Mouse (Mus musculus) large intestine, adult 2 months (tissue): ENCODE measurements around the gene Fam78a. TPM values are rescaled to one million over a fixed set of nuclear protein-coding genes. Genes with fewer than 3 reads are reported as not detected.

ENCODE experiments used
- DNase-seq: peaks from one replicate; pipeline ENCODE4 v3.0.0-alpha.2; 2012; ENCODE audit warnings: low read depth, low spot score
- WGBS: fragments of 180-500 bp; shearing (Covaris S2); methylation state at CpG from one replicate; pipeline ENCODE4 v1.1.7; 2018; 5-methylcytosine and 5-hydroxymethylcytosine counted together
- polyA plus RNA-seq: library from polyadenylated mRNA; depleted of rRNA; stranded (reverse); fragments of >200 nt; gene quantifications from 2 replicates; pipeline ENCODE4 v1.2.3, GENCODE M21; 2012

The Fam78a gene
- polyA plus RNA-seq, 1 experiment: 9.8 TPM

DNA sequence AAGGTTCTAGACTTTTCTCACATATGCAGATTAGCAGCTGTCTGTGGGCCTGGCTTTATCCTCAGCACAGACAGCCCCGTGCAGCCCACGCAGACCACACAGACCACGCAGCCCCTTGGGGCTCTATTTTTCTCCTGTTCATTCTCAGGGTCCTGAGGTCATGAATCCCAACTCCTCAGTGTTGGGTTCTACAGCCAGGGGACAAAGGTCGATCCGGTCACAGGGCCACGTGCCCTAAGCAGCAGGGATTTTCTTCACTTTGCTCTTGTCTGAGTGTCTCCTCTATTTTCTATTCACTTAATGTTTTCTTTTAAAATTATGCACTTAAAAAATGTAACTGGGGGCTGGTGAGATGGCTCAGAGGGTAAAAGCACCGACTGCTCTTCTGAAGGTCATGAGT is 9.3 kb downstream of the Fam78a start:
- no peak for DNase-seq
- 72% methylated on average over 7 of the region's 7 CpGs for WGBS

DNA sequence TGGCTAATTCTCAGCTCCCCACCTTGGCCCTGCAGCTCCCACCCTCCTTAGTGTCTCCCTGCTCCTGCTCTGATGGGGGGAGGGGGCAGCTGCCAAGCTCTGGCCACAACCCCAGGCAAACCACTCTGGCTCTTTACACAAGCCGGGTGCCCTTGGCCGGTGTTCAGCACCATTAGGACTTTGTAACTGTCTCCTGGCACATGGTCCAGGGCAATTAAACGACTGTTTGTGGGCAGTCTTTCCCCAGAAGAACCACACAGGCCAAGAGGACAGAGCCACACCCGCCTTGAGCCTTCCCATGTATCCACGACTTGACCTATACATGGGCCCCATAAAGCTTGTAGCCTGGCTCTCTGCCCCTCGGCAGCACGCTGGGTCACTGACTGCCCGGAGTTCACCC is 10.3 kb downstream of the Fam78a start:
- 13% methylated on average over 8 of the region's 8 CpGs for WGBS
- DNase-seq: peak; percentile 57

DNA sequence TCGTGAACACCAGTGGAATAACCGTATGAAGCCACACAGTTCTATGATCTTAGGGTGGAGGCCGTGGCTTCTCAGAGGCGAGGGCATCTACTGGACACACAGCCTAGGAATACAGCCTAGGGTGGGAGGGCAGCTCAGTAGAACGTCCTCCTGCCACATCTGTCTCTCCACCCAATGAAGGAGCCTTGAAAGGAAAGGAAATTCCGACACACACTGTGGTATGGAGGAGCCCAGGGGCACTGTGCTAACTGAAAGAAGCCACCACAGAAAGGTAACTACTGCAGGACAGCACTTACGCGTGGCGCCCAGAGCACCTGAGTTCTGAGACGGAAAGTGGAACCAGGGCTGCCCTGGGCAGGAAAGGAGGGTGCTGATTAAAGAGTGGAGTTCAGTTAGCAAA is 13.9 kb downstream of the Fam78a start:
- 87% methylated on average over 10 of the region's 10 CpGs for WGBS
- no peak for DNase-seq

DNA sequence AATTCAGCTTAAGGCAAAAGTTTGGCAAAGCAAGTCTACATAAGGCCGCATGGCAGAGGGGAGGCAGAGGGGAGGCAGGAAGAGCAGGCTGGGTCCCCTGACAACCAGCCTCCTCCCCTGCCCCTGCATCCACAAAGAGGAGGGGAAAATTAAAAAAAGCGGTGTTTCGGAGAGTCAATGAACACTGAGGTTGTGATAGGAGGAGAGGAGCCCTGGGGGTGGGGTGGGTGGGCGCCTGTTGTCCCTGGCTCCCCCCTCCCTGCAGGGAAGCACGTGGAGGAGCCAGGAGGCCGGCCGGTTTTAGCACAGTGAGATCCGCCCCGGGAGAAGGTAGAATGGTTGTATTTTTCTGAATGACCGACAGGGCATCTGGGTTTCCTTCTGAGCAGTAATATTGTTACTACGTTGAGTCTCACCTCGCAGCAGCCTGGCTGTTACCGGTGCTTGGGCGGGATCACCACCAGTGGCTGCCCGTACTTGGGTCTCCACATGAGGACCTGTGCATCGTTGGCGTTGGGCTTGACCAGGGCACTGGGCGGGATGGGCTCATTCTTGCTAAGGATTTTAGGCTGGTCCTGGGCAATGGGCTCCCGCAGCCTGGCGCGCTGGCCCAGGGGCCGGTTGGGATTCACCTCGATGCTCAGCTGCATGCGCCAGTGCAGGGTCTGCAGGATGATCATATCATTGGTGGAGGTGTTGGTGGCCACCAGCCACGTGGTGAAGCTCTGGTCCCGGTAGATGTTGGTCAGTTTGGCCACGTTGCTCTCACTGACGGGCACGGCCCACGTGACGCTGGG is 15.6 kb downstream of the Fam78a start:
- no peak for DNase-seq
- WGBS: 56% methylated on average over 31 of the region's 31 CpGs

DNA sequence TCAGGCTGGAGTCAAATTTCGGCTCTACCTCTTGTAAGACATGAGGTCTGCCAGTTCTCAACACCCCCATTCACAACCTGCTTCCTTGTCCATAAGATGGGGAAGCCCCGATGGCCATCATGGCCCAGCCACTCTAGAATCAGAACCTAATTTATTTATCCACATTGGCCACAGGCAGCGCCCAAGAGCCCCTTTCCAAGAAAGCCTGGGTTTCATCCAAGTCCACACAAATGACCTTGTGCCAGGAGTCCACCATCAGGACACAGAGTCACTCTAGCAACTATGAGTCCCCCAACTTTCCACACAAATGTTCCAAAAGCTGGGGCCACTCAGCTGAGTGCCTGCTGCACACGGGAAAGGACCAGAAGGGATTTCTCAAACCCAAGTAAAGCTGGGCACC is 18.7 kb downstream of the Fam78a start:
- 67% methylated on average over 4 of the region's 4 CpGs for whole genome bisulfite sequencing
- DNase-seq: no peak

DNA sequence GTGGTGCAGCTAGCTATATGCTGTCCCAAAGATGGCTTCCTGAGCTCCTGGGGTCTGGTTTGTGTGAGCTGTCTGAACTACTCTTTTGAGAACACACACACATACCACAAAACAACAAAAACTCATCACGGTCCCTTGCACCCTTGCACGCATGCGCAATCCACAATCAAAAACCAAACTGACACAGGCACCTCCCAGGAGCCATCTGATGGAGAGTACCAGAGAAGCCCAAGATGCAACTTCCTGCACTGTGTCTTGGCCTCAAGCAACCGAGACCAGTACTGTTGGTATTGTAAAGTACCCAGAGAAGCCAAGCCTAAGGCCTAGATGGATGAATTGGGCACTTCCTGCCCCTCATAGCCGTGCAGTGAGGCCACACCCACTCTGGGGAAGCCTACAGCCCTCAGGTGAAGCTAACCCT is 19.3 kb downstream of the Fam78a start:
- DNase-seq: no peak
- WGBS: 70% methylated on average over 5 of the region's 5 CpGs

DNA sequence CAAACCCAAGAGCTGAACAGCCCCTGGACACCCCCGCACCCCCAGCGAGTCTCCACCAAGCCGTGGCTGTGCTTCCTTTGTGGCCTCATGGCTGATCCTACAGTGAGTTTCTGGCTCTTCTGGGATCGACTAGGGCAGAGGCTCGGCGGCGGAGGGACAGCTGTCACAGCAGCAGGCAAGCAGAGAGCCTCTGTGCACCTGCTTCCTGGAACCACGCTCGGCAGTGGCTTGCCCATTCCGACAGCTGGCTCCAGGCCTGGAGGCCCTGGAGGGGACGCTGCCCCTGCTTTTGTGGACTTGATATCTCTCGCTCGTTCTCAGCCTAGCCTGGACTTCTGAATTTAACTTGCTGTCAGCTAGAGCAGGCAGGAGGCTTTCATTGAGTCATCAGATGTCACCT is 19.7 kb downstream of the Fam78a start:
- 61% methylated on average over 13 of the region's 13 CpGs for WGBS
- DNase-seq: no peak

DNA sequence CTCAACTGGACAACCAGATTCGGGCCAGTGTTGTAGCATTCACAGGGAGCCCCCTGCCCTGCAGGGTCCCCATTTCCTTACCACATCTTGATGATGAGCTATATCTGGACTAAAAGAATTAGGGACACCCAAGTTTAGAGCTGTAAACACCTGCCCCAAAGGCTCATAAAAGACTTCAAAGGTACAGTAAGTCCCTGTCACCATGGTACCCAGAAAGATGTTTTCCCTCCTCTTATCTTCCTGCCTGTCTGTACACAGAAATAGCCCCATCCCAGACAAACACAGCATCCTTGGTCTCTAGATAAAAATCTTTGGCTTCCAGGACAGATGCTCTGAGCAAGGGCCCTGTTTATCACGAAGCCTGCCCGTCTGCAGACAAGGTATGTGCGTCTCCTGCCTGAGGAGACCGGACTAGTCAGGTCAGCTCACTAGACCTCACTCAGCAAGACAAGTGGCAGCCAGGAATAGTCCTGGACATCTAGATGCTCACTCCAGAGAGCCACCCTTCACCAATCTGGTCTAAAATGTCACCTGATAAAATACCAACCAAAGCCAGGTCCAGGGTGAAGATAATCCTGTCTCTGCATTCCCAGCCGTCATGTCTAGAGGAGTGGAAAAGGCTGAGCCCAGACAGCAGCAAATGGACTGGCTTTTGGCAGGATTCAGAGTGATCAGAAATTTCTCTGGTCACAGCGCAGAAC is 21.1 kb downstream of the Fam78a start:
- no peak for DNase-seq
- WGBS: 73% methylated on average over 7 of the region's 7 CpGs

DNA sequence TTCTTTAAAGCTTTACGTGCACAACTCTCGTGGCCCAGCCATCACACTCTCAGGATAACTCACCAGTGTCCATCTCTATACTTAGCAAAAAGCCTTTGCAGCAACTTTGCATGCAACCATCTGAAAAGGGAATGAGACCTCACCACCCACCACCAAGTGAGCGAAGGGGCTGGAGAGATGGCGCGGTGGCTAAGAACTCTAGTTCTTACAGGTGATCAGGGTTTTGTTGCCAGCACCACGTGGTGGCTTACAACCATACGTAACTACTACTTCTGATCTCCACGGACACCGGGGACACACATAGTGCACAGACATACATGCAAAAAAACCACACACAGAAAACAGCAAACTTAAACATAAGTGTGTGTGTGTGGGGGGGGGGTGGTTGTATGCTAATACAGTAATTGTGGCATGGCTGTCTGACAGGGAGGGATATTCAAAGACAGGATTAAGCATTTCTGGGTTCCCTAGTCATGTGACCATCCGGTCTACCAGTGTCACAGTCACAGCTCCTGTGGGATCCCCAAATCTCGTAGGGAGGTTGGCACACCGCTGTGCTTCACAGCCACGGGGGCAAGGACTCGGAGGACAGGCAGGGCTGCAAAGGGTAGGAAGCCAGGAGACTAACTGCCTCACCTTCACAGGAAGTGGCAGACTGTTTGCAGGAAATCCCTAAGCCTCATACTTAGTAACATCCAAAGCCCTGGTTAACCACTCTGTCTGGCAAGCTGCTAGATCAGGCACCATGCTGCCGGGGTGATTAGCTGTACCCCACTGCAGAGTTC is 21.8 kb downstream of the Fam78a start:
- no peak for DNase-seq
- 77% methylated on average over 15 of the region's 15 CpGs for WGBS

DNA sequence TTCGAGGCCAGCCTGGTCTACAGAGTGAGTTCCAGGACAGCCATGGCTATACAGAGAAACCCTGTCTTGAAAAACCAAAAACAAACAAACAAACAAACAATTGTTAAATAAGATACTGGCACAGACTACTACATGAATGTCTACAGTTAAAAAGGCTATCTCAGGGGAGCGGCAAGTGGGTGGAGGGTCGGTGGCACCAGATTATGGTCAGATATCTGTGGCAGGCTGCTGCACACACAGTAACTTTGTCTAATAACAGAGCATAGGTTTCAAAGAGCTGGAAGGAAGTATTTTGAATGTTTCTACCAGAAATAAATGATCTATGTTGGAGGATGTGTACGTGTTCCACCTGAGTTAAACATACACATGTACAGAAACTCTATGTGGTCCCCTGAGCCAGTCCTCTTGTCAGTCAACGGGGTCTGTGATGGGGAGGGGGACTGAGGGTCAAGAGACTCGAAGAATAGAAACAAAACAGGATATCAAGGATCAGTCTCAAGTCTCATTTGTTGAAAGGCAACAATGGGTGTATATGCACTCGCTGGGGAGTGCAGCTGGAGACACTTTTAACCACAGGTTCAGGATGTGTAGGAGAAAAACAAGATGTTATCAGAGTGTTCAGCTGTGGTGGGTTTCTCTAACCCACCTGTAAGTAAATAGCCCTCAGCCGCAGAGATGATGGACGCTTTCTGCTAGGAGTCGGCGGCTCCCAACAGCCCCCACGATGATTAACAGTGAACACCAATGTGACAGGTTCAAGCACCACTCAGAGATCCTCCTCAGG is 22.7 kb downstream of the Fam78a start:
- no peak for DNase-seq
- WGBS: 66% methylated on average over 12 of the region's 12 CpGs

DNA sequence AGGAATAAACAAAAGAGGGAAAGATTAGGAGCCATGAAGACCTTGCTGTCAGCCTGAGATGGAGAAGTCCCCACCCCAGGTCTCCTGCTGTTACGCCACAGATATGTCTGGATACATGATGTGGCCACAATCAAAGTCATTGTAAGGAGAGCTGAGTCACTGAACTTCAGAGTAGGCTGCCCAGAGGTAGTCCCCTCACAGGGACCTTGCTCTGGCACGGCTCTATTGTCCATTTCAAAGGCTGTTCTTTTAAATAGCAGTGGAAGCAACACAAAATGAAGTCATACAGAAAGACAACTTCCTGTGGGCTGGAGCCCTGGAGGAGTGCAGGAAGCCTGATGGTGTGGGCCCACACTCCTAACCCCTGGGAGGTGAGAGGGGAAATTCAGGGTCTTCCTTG is 23.5 kb downstream of the Fam78a start:
- DNase-seq: no peak
- WGBS: 54% methylated on average over 2 of the region's 2 CpGs

DNA sequence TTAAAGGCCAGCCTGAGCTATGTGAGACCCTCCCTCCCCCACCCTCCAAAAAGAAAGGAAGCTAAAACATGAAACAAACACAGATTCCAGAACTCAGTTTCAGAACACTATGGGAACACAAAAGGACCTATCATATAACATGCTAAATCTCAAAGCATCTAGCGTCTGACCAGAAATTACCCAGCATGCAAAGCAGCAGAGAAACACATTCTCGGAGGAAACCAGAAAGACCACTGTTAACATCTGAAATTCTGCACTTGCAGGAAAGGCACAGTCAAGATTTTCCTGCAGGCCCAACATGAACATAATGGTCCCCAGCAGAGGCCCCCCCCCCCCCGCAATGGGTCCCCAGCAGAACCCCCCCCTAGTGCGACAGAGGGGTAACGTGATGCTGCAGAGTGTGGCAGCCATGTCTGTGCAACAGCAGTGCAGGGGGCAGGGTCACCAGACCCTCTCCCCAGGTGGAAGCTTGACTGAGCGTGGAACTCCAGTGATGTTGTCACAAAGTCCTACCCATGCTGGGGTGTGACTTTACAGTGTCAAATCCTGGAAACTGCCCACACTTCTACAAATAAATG is 24.3 kb downstream of the Fam78a start:
- WGBS: 58% methylated on average over 6 of the region's 6 CpGs
- no peak for DNase-seq

DNA sequence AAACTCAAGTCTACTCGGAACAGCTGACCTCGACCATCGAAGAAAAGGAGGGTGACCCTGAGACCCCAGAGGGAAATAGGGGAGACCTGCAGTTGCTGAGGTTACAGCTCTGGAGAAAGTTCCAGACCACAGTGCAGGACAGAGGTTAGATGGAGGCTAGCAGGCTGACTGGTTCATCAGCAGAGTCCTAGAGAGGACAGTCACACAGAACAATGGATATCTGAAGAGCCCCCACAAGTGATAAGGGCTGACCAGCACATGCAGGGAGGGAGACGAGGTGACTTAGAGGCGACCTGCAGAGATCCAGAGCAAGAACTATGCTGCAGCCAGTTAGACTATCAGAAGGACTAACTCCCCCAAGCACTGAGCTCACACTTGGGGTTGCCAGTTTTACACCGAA is 25.0 kb downstream of the Fam78a start:
- WGBS: 72% methylated on average over 6 of the region's 6 CpGs
- DNase-seq: no peak

DNA sequence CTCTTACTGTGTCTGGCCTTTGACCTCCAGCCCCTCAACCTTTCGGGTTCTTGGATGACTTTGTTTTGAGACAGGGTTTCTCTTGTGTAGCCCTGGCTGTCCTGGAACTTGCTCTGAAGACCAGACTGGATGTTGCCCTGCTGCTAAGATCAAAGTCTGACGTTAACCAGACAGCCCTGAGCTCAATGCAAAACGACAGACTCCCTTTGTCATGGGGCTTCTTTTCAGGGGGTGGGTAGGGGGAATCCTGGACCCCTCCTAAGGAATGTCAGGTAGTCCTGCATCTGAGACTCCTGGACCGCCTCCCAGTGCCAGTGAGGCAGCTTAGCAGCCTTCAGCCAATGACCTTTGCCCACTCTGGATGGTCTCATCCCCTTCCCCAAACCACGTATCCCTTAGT is 25.9 kb downstream of the Fam78a start:
- 44% methylated on average over 5 of the region's 5 CpGs for WGBS
- DNase-seq: no peak

DNA sequence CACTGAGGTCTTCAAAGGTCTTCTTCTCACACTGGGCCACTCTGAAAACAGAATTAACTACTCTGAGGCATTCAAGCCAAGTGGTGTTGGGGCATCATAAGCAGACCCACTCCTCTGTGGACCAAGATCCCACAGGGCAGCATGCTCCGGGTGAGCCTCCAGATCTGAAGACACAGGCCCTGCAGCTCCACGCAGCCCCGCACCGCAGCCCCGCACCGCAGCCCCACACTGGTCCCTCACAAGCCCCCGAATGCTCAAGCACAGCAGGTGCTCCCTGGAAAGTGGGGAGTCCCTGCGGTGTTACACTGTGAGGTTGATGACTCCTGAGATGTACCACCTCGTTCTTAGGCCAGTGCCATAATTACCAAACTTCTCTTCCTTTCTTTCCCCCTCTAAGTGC is 26.4 kb downstream of the Fam78a start:
- DNase-seq: no peak
- 77% methylated on average over 9 of the region's 9 CpGs for WGBS

DNA sequence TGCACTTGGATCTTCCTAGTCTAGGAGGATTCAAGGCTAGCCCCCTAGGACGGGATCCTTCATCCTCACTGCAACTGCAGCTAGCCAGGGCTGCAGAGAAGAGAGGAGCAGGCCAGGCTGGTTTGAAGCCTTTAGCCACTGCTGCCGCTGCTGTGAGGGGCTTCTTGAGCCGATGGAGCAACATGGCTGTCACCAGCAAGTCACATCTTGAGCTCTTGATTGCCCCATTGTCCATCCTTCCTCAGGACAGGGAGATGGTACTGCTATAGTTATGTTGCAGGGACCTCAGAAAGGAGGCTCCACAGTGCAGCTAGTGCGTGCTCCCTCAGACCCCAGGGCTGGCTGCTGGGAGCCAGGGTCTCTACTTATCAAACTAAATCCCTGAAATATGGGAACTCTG is 26.9 kb downstream of the Fam78a start:
- no peak for DNase-seq
- WGBS: 75% methylated on average over 4 of the region's 4 CpGs

DNA sequence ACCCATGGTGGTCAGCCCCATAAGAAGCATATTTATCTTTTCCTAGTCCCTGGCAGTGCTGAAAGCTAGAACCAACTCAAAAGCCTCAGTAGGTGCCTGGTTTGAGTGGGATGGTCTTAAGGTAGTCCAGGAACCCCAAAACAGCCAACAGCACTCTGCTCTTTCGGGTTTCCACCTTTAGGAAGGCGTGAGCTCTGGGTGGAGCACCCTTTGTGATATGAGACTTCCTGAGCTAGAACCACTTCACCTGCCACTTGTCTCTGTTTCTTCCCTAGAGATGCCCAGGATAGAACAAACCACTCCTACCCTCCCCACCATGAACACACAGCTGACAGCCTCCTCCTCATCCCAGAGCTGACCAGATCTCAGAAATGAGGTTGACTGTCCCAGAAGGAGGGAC is 27.3 kb downstream of the Fam78a start:
- DNase-seq: no peak
- WGBS: 53% methylated on average over 2 of the region's 2 CpGs

DNA sequence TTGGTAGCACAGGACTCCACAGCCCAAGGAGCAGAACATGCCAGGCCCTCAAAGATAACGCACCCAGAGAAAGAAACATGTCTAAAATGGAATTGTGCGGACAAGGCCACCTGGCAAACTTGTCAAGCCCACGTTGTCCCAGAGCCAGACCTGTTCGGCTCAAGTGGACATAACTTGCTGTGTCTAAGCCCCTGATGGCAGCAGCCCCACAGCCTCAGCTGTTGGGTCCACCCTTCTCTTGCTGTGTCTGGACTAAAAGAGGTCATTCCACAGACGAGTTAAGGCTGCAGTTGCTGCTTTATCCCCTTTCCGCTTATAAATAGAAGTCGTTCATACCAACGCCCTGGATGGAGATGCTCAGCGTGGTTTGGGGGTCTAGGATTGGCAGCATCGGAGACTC is 28.1 kb downstream of the Fam78a start:
- WGBS: 82% methylated on average over 10 of the region's 10 CpGs
- no peak for DNase-seq

DNA sequence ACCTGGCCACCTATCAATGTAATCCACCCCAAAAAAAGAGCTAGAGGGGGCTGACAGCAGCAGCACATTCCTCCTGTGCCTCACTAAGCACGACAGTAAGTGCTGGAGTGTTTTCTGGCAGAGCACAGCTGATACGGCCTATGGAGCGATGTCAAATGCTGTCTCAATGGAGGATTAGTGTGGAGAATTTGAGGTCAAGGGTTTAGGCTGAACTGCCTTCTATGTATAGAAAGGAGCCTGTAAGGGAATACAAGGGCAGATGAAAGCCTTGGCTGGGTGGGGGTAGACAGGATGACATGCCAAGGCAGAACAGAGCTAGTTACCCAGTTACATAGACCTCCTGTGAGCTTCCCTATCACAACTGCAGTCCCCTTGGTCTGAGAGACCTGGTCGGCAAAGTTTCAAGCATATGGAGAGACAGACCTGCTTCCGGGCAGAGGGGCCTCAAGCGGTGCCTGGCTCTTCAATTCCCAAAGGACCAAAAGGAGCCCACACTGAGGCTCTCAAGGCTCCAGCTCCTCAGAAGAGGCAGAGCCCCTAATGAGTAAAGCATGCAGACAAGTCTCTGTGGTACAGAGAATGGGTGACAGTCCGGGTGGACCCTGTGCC is 29.2 kb downstream of the Fam78a start:
- no peak for DNase-seq
- WGBS: 72% methylated on average over 7 of the region's 7 CpGs
